Mouse (Mus musculus) midbrain, postnatal 0 days (tissue): ENCODE measurements at regions not wholly inside any gene's neighbourhood (a gene's known extent, or its start where the extent isn't known, plus 50 kb on each side); places are given as distances from the start of the nearest gene placed in this dataset.

ENCODE experiments used
- ATAC-seq: fragments of 200-750 bp; cut with Nextera tagmentation; 2 replicates; pipeline ENCODE4 v1.8.0; 2017; ENCODE audit warnings: moderate number of reproducible peaks, mild to moderate bottlenecking, moderate TSS enrichment, moderate library complexity; ENCODE audit not compliant: low FRiP score
- DNase-seq: peaks from one replicate; pipeline ENCODE4 v3.0.0-alpha.2; 2015; ENCODE audit warnings: low spot score
- H3K27ac ChIP-seq: fragments of 300-500 bp; sonication (generic); 2 replicates; pipeline ENCODE4 v1.5.1; 2014; ENCODE audit warnings: low read depth, mild to moderate bottlenecking, low read length, mixed read lengths
- H3K27me3 ChIP-seq: fragments of 300-500 bp; sonication (generic); 2 replicates; pipeline ENCODE4 v1.6.1; 2014; ENCODE audit warnings: low read length, control low read depth, mixed read lengths; ENCODE audit not compliant: insufficient read depth
- H3K36me3 ChIP-seq: fragments of 300-500 bp; sonication (generic); 2 replicates; pipeline ENCODE4 v1.6.1; 2014; ENCODE audit warnings: low read length, control low read depth, mixed read lengths; ENCODE audit not compliant: insufficient read depth
- H3K4me1 ChIP-seq: fragments of 300-500 bp; sonication (generic); 2 replicates; pipeline ENCODE4 v1.6.1; 2014; ENCODE audit warnings: mild to moderate bottlenecking, control low read depth, antibody characterized with exemption, low read length, mixed read lengths; ENCODE audit not compliant: insufficient read depth
- H3K4me2 ChIP-seq: fragments of 300-500 bp; sonication (generic); 2 replicates; pipeline ENCODE4 v1.6.1; 2014; ENCODE audit warnings: low read depth, mild to moderate bottlenecking, low read length, mixed read lengths; ENCODE audit not compliant: poor library complexity, severe bottlenecking
- H3K4me3 ChIP-seq: fragments of 300-500 bp; sonication (generic); 2 replicates; pipeline ENCODE4 v1.5.1; 2014; ENCODE audit warnings: low read depth, mild to moderate bottlenecking, low read length, moderate library complexity
- H3K9ac ChIP-seq: fragments of 300-500 bp; sonication (generic); replicated peaks from 2 replicates; pipeline ENCODE4 v1.6.1; 2014; ENCODE audit warnings: mild to moderate bottlenecking, low read length, moderate library complexity, mixed read lengths; ENCODE audit not compliant: poor library complexity, severe bottlenecking
- H3K9me3 ChIP-seq: fragments of 300-500 bp; sonication (generic); 2 replicates; pipeline ENCODE4 v1.6.1; 2016; ENCODE audit warnings: low read length, control low read depth
- CTCF ChIP-seq: IDR thresholded peaks from 2 replicates; pipeline ENCODE4 v1.5.1; 2016; ENCODE audit warnings: antibody characterized with exemption, mild to moderate bottlenecking
- whole genome bisulfite sequencing: fragments of 180-500 bp; shearing (Covaris S2); extraction: QIAGEN DNeasy Blood & Tissue Kit; methylation state at CpG from one replicate; pipeline ENCODE4 v1.1.7; 2014; 5-methylcytosine and 5-hydroxymethylcytosine counted together

DNA sequence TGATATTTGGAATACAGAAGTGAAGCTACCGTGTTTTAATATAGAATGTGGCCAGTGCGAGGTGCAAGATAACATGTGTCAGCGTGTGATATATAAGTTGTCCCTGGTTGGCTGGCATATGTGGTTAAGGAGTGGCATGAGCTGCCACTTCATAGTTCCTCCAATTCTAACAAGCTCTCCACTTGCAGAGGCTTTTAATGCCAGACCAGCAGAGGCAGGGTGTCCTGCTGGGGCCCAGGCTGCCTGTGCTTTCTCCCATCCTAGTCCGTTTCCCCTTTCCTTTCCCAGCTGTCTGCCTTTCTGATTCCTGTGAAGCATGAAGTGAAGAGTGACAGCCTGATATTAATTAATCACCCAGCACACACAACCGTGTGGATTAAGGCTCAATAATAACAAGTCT, 73.7 kb upstream of the Bcl6 start:
- no peak overlapping the region for H3K27ac ChIP-seq
- no peaks in the 10 kb centered on the region for H3K27me3 ChIP-seq
- no peaks in the 10 kb centered on the region for H3K36me3 ChIP-seq
- whole genome bisulfite sequencing: 70% methylated on average over 5 of the region's 5 CpGs
- TF ChIP-seq CTCF: no peak
- no peak overlapping the region for H3K4me3 ChIP-seq
- no peaks in the 10 kb centered on the region for H3K9me3 ChIP-seq
- no peak overlapping the region for H3K9ac ChIP-seq
- no peak overlapping the region for H3K4me2 ChIP-seq
- no peaks in the 10 kb centered on the region for H3K4me1 ChIP-seq
- peak; percentile 39 for DNase-seq
- no peak for ATAC-seq

DNA sequence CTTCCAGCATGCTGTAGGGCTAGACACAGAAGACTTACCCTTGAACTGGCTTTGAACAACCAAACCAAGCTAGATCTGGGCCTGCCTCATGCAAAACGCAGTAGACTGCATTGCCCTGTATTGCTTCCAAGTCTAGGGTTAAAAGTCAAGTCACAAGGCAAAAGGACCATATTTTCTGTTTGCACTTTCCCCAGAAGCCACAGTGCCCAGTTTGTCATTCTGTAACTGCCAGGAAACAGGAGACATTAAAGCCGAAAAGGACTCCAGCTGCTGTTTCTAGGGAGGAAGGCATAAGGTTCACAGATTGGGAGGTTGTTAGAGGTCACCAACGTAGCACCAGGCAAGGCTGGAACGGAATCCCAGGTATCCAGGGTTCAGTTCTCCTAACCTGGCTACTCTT, 72.8 kb upstream of the Bcl6 start:
- 82% methylated on average over 4 of the region's 4 CpGs for WGBS

DNA sequence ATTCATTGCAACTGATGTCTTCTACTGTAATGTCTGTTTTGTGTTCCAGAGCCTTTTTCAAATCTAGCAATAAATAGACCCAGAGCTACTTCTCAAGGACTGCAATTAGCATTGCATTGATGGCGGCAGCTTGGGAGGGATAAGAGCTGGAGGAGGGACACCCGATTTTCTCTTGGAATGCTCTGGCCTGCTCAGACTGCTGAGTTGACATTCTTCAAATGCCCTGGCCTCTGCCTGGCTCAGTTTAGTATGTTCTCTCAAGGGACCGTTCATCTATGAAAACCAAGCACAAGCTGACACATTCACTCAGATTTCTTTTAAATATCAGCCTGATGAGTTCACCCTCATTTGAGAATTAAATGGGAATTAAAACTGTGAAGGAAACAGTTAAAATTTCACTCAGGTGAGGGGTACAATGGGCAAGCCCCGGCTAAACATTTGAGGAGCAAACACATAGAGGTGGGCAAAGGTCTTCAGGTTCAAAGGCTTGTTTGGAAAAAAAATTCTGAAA, 70.5 kb upstream of the Bcl6 start:
- no peak overlapping the region for H3K4me3 ChIP-seq
- no peak for TF ChIP-seq CTCF
- H3K27me3 ChIP-seq: no peaks in the 10 kb centered on the region
- DNase-seq (no peak), ATAC-seq (no peak)
- WGBS: 75% methylated on average over 4 of the region's 4 CpGs
- H3K9ac ChIP-seq: no peak overlapping the region
- H3K27ac ChIP-seq: no peak overlapping the region
- no peak overlapping the region for H3K4me2 ChIP-seq
- no peaks in the 10 kb centered on the region for H3K9me3 ChIP-seq
- H3K4me1 ChIP-seq: no peaks in the 10 kb centered on the region
- H3K36me3 ChIP-seq: no peaks in the 10 kb centered on the region

More for the DNA sequence above, 72.8 kb upstream of the Bcl6 start:
- H3K27ac ChIP-seq: no peak overlapping the region
- no peak overlapping the region for H3K9ac ChIP-seq
- no peaks in the 10 kb centered on the region for H3K9me3 ChIP-seq
- no peaks in the 10 kb centered on the region for H3K36me3 ChIP-seq
- H3K27me3 ChIP-seq: no peaks in the 10 kb centered on the region
- no peak overlapping the region for H3K4me3 ChIP-seq
- no peak for ATAC-seq
- DNase-seq: no peak
- H3K4me1 ChIP-seq: no peaks in the 10 kb centered on the region
- no peak for TF ChIP-seq CTCF
- no peak overlapping the region for H3K4me2 ChIP-seq

DNA sequence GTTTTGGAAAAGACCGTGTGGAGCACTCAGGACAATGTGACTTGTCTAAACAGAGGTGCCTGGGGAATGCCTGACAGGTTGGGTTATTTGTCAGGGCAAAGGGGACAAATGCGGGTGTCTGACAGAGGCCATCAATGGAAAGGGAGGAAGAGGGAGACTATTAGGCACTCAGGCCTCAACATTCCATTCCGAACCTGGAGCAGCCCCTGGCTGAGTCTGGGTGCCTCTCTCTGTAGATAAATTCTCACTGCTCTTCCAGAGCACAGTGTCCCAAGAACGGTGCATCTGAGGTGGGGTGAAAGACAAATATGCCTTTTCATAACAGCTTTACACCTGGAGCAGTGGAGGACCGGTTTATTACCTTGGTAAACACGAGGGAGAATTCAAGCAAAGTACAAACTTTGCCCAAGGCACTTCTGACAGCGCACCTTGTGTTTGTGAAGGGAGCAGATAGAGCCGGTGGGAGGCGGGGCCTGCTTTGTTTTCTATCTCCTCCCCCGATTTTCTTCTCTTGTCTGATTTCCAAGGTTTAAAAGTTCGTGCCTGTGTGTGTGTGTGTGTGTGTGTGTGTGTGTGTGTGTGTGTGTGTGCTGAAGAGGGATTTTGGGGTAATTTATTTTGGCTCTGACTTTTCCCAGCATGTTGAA, 68.4 kb upstream of the Bcl6 start:
- H3K9me3 ChIP-seq: no peaks in the 10 kb centered on the region
- WGBS: 46% methylated on average over 11 of the region's 11 CpGs
- H3K4me3 ChIP-seq: no peak overlapping the region
- H3K36me3 ChIP-seq: no peaks in the 10 kb centered on the region
- DNase-seq: no peak
- H3K27ac ChIP-seq: no peak overlapping the region
- H3K9ac ChIP-seq: no peak overlapping the region
- TF ChIP-seq CTCF: no peak
- no peak for ATAC-seq
- no peaks in the 10 kb centered on the region for H3K4me1 ChIP-seq
- H3K4me2 ChIP-seq: no peak overlapping the region
- H3K27me3 ChIP-seq: no peaks in the 10 kb centered on the region

DNA sequence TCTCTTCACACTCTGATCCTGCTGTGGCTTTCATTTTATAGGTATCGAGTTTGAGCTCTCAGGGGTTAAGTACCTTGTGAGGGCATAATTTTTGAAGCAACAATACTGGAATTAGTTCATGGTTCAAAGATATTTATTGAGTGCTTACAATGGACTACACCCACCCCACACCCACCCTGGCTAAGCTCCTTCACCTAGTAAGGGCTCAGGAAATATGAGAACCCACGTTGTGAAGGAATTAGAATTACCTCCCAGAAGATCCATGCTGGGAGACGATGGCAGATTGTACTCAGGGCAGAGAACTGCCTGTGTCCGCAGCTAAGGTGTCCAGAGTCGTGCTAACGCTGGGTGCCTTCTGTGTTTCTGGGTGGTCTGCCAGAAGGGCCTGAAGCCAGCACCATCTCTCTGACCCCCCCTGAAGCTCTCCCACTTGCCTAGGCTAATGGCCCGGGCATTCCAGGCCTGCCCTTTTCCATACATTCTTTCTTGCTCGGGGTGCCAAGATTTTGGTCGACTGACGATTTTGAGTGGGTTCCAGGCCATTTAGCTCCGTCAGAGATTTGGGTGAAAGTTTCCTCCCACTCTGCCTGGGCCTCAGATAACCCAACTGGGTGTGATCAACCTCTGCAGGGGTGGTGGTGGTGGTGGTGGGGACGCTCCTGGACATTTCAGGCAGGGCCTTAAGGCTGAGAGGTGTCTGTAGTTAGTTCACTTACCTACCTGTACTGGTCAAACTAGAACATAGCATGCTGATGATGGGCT, 67.7 kb upstream of the Bcl6 start:
- WGBS: 73% methylated on average over 12 of the region's 12 CpGs
- TF ChIP-seq CTCF: no peak
- no peak overlapping the region for H3K27ac ChIP-seq

DNA sequence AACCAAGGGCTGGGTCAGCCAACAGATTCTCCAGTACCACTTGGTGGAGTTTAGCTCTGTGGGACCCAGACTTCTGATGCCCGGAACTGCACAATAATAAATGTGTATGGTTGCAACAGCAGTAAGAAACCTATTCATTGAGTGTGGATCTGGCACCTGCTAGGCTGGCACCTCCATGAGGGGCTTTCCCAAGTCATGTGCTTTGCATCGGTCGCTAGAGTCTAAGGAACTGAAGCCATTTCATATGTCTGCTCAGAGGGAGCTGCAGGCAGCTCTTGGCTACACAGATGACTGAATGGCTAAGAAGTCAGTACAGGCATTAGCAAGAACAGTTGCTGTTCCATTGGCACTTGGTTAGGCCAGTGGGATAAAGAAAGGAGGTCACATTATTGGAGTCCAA, 65.6 kb upstream of the Bcl6 start:
- H3K27ac ChIP-seq: no peak overlapping the region
- H3K4me1 ChIP-seq: no peaks in the 10 kb centered on the region
- H3K27me3 ChIP-seq: no peaks in the 10 kb centered on the region
- TF ChIP-seq CTCF: no peak
- WGBS: 100% methylated on average over 3 of the region's 3 CpGs
- H3K4me3 ChIP-seq: no peak overlapping the region
- H3K4me2 ChIP-seq: no peak overlapping the region
- no peaks in the 10 kb centered on the region for H3K36me3 ChIP-seq
- DNase-seq (no peak), ATAC-seq (no peak)
- no peaks in the 10 kb centered on the region for H3K9me3 ChIP-seq
- no peak overlapping the region for H3K9ac ChIP-seq

More for the DNA sequence above, 67.7 kb upstream of the Bcl6 start:
- Histone ChIP-seq H3K4me1 (no peaks in the 10 kb centered on the region), H3K27me3 (no peaks in the 10 kb centered on the region), H3K4me2 (no peak overlapping the region), H3K9ac (no peak overlapping the region), H3K4me3 (no peak overlapping the region), H3K9me3 (no peaks in the 10 kb centered on the region), H3K36me3 (no peaks in the 10 kb centered on the region)
- no peak for ATAC-seq
- DNase-seq: no peak
